In the genomic region with DNA sequence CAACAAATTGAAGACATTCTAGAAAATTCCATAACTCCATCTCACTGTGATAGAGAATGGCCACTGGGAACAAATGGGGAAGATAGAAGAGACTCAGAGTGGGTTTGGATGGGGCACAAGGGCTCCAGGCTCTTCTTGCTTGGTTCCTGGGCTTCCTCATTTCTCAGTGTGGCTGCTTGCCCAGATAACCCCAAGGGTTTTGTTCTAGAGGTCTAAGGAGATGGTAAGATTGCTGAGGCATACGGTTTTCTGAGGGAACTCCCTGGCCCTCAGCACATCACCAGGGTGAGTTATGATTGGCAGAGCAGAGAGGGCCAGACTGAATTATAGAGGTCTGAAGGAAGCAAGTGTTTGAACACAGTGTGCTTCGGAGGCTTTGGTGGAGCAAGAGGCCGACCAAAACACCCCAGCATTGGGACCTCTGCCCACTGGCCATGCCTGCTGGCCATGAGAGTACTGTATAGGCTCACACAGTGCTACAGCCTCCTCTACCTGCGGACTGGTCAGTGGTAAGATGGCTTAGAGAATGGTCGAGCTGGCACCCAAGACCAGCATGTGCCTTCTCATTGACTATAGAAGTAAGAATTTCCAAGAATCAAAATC, we compare ENCODE assay signal across 1 mouse cellular context. TPM values are rescaled to one million over a fixed set of nuclear protein-coding genes. Genes with fewer than 3 reads are reported as not detected.
"Had no signal": no experiment of that assay in that cellular context is flagged by ENCODE, and none has a peak within 500 bp of the region (broad histone marks: within the 10 kb centered on the region; RNA-seq: fewer than 3 reads in every experiment).

No protein-coding gene starts in this region.

RNA-seq across cellular contexts. Expression of gene Diras2, which starts 25.3 kb away (rescaled TPM):
- total RNA-seq: liver, adult 2 months had no signal
